Mouse (Mus musculus): ENCODE measurements at regions not wholly inside any gene's neighbourhood (a gene's known extent, or its start where the extent isn't known, plus 50 kb on each side); places are given as distances from the start of the nearest gene placed in this dataset.

GRCm38 (mm10) chr1:73857497-73857896, 266.8 kb downstream of the Tns1 start:
- DNase-seq (ENCODE audit: low spot score in 2 of 2) = no peak

DNA sequence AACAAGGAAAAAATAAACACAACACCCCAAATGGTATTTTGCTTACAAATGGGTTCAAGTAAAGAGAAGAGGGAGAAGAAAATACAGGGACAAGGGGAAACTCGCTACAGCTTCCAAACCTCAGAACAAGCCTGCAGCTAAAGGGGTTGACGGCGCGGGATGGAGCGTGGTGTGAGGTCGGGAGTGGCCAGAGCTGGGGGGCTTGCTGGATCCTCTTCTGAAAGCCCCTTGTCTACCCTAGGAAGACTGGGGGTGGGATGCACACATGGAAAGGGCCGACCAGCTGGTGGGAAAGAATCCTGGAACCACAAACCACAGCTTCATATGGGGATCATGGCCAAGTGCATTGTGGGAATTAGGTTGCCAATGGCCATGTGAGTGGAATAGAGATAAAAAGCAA, 267.4 kb downstream of the Tns1 start:
- DNase-seq (ENCODE audit: low spot score in 2 of 2) = no peak

DNA sequence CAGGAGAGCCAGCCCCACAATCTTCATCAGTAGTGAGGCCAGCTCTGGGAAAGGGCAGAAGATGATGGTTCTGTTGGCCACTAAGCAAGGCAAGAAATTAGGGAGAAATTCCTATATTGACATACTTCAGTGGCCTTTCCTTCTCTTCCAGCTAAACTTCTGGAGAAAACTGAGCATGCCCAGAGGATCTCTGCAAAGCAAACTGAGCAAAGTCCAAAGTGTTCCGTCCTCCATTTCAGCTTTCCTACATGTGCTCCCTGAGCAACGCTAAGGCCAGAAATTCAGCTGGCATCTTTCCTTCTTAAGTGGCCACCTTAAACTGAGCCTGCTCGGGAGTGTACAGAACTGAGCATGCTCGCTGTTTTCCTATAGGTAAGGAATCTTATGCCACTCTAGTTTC, 268.9 kb downstream of the Tns1 start:
- DNase-seq (ENCODE audit: low spot score in 2 of 2) = no peak

DNA sequence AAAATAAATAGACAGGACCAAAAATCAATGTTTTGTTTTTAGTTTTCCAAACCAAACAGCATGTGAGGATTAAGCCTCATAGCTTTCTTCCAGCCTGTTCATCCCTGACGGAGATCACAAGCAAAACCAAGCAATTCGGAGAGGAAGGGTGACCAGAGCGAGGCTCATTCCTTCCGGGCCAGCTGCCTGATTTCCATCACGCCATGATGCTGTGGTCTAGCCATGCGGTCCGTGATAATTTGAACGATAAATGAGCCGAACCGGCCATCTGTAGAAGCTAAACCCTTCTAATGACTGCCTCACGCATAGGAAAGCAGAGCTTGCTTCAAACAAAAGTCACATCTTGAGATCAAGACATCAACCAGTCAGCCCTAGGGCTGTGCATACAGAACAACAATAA, 270.4 kb downstream of the Tns1 start:
- DNase-seq (ENCODE audit: low spot score in 2 of 2) = no peak

GRCm38 (mm10) chr1:73850173-73851014, 273.9 kb downstream of the Tns1 start:
- no peak for DNase-seq (ENCODE audit: low spot score in 2 of 2)

- no peak for DNase-seq (ENCODE audit: low spot score in 2 of 2)
These were observed 275.9 kb downstream of the Tns1 start for GRCm38 (mm10) chr1:73848370-73848769.

DNA sequence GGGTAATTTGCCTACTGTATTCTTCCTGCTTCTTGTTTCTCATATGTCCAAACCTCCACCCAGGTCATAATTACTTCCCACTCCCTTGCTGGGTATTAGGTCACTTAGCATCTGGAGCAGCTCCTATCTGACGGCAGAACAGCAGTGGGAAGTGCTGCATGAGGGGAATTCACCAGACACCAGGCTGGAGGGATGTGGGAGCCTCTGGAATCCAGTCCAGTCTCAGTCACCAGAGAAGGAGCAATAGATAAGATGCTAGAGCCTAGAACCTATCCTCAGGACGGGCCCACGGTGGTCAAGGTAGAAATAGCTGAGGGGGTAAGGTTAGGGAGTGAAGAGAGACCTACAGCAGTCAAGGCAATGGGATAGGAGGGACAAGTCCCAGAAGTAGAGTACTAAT, 277.1 kb downstream of the Tns1 start:
- DNase-seq (ENCODE audit: low spot score in 2 of 2) = no peak

DNA sequence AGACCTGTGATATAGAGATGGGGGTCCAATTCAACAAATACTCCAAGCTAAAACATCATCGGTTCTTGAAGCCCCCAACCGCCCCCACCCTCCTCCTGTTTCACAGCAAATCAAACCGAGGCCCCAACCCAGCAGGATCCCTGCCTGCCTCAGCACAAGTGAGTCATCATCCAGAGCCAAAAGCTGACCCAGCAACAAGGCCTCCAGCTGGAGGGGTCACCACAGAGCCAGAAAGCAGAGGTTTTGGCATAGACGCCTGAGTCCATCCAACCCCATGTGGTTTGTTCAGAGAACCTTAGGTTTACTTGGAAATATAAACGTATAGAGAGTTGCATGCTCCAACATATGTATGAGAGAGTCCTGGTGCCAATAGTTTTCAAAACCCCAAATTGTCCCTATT, 279.1 kb downstream of the Tns1 start:
- DNase-seq (ENCODE audit: low spot score in 2 of 2) = no peak

DNA sequence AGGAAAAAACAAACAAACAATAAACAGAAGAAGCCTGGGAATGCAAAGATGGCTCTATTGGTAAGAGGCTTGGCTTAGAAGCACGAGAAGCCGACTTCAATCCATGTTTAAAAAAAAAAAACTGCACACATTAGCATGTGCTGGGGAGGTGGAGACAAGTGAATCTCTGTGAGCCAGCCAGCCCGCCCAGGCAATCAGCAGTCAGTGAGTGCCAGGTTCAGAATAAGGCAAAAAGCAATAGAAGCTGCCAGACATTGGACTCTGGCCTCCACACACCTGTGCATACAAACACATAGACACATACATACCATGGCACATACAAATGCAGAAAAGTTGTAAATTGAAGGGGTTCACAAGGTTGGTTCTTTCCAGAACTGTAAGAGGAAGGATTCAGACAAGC, 279.7 kb downstream of the Tns1 start:
- no peak for DNase-seq (ENCODE audit: low spot score in 2 of 2)

DNA sequence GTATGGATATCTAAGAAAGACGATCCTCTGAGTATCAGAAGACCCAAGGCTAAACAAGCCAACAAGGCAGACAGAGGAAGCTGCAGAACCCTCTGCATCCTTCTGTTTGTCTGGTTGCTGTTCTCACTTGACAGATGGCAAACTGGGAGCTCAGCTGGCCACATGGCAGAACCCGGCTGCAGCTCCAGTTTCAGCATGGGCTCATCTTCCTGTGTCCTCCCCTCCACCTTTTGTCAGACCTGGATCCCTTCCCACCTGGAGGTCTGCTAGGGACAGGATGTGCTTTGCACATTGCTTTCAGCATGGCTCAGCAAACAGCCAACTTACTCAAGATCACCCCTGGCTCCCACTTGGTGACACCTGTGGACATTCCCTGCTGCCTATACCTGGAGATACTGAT, 284.9 kb downstream of the Tns1 start:
- DNase-seq (ENCODE audit: low spot score in 2 of 2) = no peak

GRCm38 (mm10) chr1:73836680-73837079, 287.6 kb downstream of the Tns1 start:
- DNase-seq (ENCODE audit: low spot score in 2 of 2) = no peak

GRCm38 (mm10) chr1:73834566-73834965, 289.7 kb downstream of the Tns1 start:
- DNase-seq (ENCODE audit: low spot score in 2 of 2) = no peak

GRCm38 (mm10) chr1:73830486-73831132, 293.6 kb downstream of the Tns1 start:
- DNase-seq (ENCODE audit: low spot score in 2 of 2) = no peak

DNA sequence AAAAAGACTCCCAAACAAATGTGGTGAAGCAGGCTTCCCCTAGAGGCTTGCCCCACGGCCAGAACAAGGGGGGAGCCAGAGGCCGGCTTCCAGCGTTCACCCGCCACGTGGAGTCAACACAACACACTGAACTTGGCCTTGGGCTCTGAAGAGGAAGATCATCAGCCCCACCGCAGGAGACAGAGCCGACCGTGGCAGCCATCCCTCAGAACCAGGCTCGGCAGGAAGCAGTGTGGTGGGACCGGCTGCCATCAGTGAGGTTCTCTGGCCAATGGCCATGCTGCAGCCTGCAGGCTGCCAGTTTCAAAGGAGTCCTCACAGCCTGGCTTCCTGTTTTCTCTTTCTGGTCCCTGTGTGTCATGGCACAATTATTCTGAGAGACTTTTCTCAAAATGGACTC, 295.3 kb downstream of the Tns1 start:
- DNase-seq (ENCODE audit: low spot score in 2 of 2) = no peak

GRCm38 (mm10) chr1:73826243-73826930, 297.9 kb downstream of the Tns1 start:
- peak; percentile 76 to 93 for DNase-seq (ENCODE audit: low spot score in 2 of 2)

DNA sequence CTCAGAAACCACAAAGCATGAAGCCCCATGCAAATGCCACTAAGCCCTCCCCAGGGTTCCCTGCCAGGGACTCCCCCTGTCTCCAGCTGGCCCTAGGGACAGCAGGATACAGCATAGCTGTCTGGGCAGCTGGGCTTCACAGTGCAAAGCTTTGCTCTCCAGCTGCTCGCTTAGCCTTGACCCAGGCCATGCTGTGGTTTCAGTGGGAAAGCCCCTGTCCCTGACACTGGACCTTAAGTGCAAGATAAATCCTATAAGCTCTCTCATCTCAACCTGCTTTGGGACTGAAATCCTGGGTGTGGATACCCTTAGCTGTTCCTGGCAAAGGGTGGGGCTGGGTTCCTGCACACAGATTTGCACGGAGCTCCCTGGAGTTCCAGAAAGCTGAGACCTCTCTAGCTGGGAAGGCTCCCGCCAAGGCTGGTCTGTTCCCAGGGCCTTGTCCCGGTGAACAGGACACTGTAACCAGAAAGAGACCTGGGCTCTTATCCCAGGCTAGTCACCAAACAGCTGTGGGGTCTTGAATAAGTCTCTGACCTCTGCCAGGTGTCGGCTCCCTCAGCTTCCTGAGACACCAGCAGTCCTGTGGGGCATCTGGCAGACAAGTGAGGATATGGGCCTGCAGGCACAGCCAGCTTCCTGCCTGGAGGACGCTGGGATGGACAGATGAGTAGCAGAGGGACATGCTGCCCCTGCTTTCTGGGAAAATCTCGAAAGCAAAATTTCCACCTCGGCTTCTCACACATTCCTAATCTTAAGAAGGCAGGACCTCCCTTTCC, 299.7 kb downstream of the Tns1 start:
- no peak for DNase-seq (ENCODE audit: low spot score in 2 of 2)

GRCm38 (mm10) chr1:73823726-73824125, 300.5 kb downstream of the Tns1 start:
- DNase-seq (ENCODE audit: low spot score in 2 of 2) = no peak

GRCm38 (mm10) chr1:73822616-73823015, 301.6 kb downstream of the Tns1 start:
- no peak for DNase-seq (ENCODE audit: low spot score in 2 of 2)

DNA sequence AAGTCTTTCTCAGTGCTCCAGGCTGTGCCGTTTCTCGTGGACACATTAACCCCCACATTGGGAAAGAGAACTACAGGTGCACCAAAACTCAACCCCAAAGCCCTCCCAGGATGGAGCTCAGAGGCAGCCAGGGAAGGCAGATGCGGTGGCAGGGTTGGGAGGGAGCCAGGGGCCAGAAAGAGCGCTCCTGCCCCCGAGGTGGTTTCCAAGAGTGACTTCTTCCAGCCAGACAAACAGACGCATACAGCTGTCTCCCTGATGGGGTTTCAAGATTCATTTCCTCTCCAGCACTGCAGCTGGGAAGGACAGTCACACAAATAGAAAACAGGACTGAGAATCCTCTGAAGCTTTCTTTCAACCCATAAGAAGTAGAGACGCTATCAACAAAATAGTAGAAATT, 303.5 kb downstream of the Tns1 start:
- no peak for DNase-seq (ENCODE audit: low spot score in 2 of 2)

GRCm38 (mm10) chr1:73807206-73807605, 317.0 kb downstream of the Tns1 start:
- DNase-seq (ENCODE audit: low spot score in 2 of 2) = no peak

GRCm38 (mm10) chr1:73805156-73805555, 319.1 kb downstream of the Tns1 start:
- DNase-seq (ENCODE audit: low spot score in 2 of 2) = no peak

GRCm38 (mm10) chr1:73799996-73800395, 324.3 kb downstream of the Tns1 start:
- no peak for DNase-seq (ENCODE audit: low spot score in 2 of 2)

Data from layer of hippocampus, adult 8-10 months (tissue).